Mouse (Mus musculus): ENCODE measurements at regions not wholly inside any gene's neighbourhood (a gene's known extent, or its start where the extent isn't known, plus 50 kb on each side); places are given as distances from the start of the nearest gene placed in this dataset.
A peak's percentile ranks its signal among the peaks of the same experiment; 100 is the strongest.

GRCm38 (mm10) chr12:86830247-86830585, 54.4 kb downstream of the Irf2bpl start:
- DNase-seq: no peak

GRCm38 (mm10) chr12:86829581-86830246, 54.9 kb downstream of the Irf2bpl start:
- peak; percentile 14 for DNase-seq

GRCm38 (mm10) chr12:86827241-86827606, 57.4 kb downstream of the Irf2bpl start:
- peak; percentile 4 for DNase-seq

GRCm38 (mm10) chr12:86826420-86827240, 58.0 kb downstream of the Irf2bpl start:
- DNase-seq: peak; percentile 61

- DNase-seq: peak; percentile 81
These were observed 58.8 kb downstream of the Irf2bpl start for GRCm38 (mm10) chr12:86825584-86826419.

- DNase-seq: peak; percentile 97
These were observed 59.6 kb downstream of the Irf2bpl start for GRCm38 (mm10) chr12:86824860-86825583.

GRCm38 (mm10) chr12:86823855-86824589, 60.6 kb downstream of the Irf2bpl start:
- DNase-seq: peak; percentile 97

GRCm38 (mm10) chr12:86823488-86823854, 61.1 kb downstream of the Irf2bpl start:
- DNase-seq: no peak

GRCm38 (mm10) chr12:86821183-86821582, 63.4 kb downstream of the Irf2bpl start:
- no peak for DNase-seq

GRCm38 (mm10) chr12:86819568-86819967, 65.0 kb downstream of the Irf2bpl start:
- no peak for DNase-seq

GRCm38 (mm10) chr12:86819163-86819562, 65.4 kb downstream of the Irf2bpl start:
- DNase-seq: no peak

- DNase-seq: no peak
These were observed 66.4 kb downstream of the Irf2bpl start for GRCm38 (mm10) chr12:86818201-86818600.

GRCm38 (mm10) chr12:86816702-86817610, 67.6 kb downstream of the Irf2bpl start:
- DNase-seq: peak; percentile 86

- no peak for DNase-seq
These were observed 68.4 kb downstream of the Irf2bpl start for GRCm38 (mm10) chr12:86816171-86816701.

- no peak for DNase-seq
These were observed 69.9 kb downstream of the Irf2bpl start for GRCm38 (mm10) chr12:86814740-86815139.

All from kidney, adult 11 months (tissue).